Mouse (Mus musculus): ENCODE data around the gene Prss27.
A peak's percentile ranks its signal among the peaks of the same experiment; 100 is the strongest.

Prss27 gene

GRCm38 (mm10) chr17:24037844-24038243 is at the start of gene Prss27:
Gene Prss27 (plus strand): TSS chr17:24038144.
- DNase-seq, result no peak

- no peak for DNase-seq
These were observed 48.1 kb upstream of the Prss27 start for GRCm38 (mm10) chr17:23989802-23990201.

- no peak for DNase-seq
These were observed 45.0 kb upstream of the Prss27 start for GRCm38 (mm10) chr17:23992789-23993553.

GRCm38 (mm10) chr17:23993559-23994428 is 44.1 kb upstream of the Prss27 start:
- peak; percentile 93 for DNase-seq

GRCm38 (mm10) chr17:23994667-23995066 is 43.3 kb upstream of the Prss27 start:
- no peak for DNase-seq

GRCm38 (mm10) chr17:23995421-23995820 is 42.5 kb upstream of the Prss27 start:
- no peak for DNase-seq

GRCm38 (mm10) chr17:23997901-23998300 is 40.0 kb upstream of the Prss27 start, which contains the start of gene Prss22:
Gene Prss22 (minus strand): TSS chr17:23998100.
- no peak for DNase-seq

GRCm38 (mm10) chr17:23998383-23998782 is 39.6 kb upstream of the Prss27 start:
- no peak for DNase-seq

- DNase-seq, result no peak
These were observed 37.5 kb upstream of the Prss27 start for GRCm38 (mm10) chr17:24000404-24000803.

- DNase-seq, result no peak
These were observed 33.8 kb upstream of the Prss27 start for GRCm38 (mm10) chr17:24004071-24004665.

- DNase-seq, result no peak
These were observed 32.9 kb upstream of the Prss27 start for GRCm38 (mm10) chr17:24005049-24005448.

- DNase-seq, result no peak
These were observed 31.0 kb upstream of the Prss27 start for GRCm38 (mm10) chr17:24006930-24007329.

GRCm38 (mm10) chr17:24007391-24007790 is 30.6 kb upstream of the Prss27 start:
- no peak for DNase-seq

GRCm38 (mm10) chr17:24008105-24008504 is 29.8 kb upstream of the Prss27 start:
- DNase-seq, result no peak

GRCm38 (mm10) chr17:24009617-24010016 is 28.3 kb upstream of the Prss27 start:
- DNase-seq, result no peak

GRCm38 (mm10) chr17:24012921-24013320 is 25.0 kb upstream of the Prss27 start:
- DNase-seq, result no peak

GRCm38 (mm10) chr17:24014433-24014965 is 23.4 kb upstream of the Prss27 start:
- DNase-seq, result no peak

- DNase-seq, result peak; percentile 34
These were observed 22.2 kb upstream of the Prss27 start for GRCm38 (mm10) chr17:24015727-24016126.

GRCm38 (mm10) chr17:24020696-24021095 is 17.2 kb upstream of the Prss27 start:
- DNase-seq, result no peak

- DNase-seq, result no peak
These were observed 16.4 kb upstream of the Prss27 start for GRCm38 (mm10) chr17:24021375-24022199.

GRCm38 (mm10) chr17:24029477-24029876 is 8.5 kb upstream of the Prss27 start:
- no peak for DNase-seq

- DNase-seq, result no peak
These were observed 7.4 kb upstream of the Prss27 start for GRCm38 (mm10) chr17:24030551-24030950.
